Mouse (Mus musculus): ENCODE measurements around the gene Tnrc6b.

- TF ChIP-seq EP300 (IDR thresholded peaks at IDR 0.05; ENCODE audit: insufficient read depth, low read depth, low read length) (no peak), CTCF (IDR thresholded peaks at IDR 0.05; ENCODE audit: low read depth, low read length) (no peak), POLR2A (IDR thresholded peaks at IDR 0.05; ENCODE audit: insufficient read depth, low read length) (no peak)
Measured at GRCm38 (mm10) chr15:80717431-80717830, 6.3 kb downstream of the Tnrc6b start.

All from ES-Bruce4 (cell line).